9 mouse cellular contexts compared by ENCODE assay signal in genomic region chr17:13684256-13684655, GRCm38 (mm10).
DNase-seq lines count a peak whose midpoint lies in the region; ATAC-seq lines count a peak whose summit lies in the region.
"Had no signal": no experiment of that assay in that cellular context is flagged by ENCODE, and none has a peak within 500 bp of the region (broad histone marks: within the 10 kb centered on the region; RNA-seq: fewer than 3 reads in every experiment).

No protein-coding gene starts in this region.

- peak overlapping the region; percentile 96 for H3K27ac ChIP-seq in heart, embryonic 12.5 days (ENCODE audit: poor library complexity, severe bottlenecking)
- peak overlapping the region; percentile 93 for H3K27ac ChIP-seq in lung, embryonic 16.5 days (ENCODE audit: low read length)
- H3K27ac ChIP-seq in brown adipose tissue, adult 24 weeks (replicated peaks; ENCODE audit: low read depth, low read length): peak overlapping the region; percentile 73
- peak overlapping the region; percentile 72; the same call in 1 of the 2 replicates for H3K27ac ChIP-seq in liver, embryonic 15.5 days (replicated peaks)

- WGBS in heart, embryonic 12.5 days: 58% methylated on average over 7 of the region's 7 CpGs
- 56% methylated on average over 7 of the region's 7 CpGs for WGBS in lung, embryonic 16.5 days
- WGBS in liver, embryonic 15.5 days (ENCODE audit: insufficient replicate concordance): 46% methylated on average over 7 of the region's 7 CpGs

- no peaks in the 10 kb centered on the region for H3K9me3 ChIP-seq in heart, embryonic 12.5 days (replicated peaks)
- H3K9me3 ChIP-seq in lung, embryonic 16.5 days (ENCODE audit: control insufficient read depth, low read length): no peaks in the 10 kb centered on the region
- no peaks in the 10 kb centered on the region for H3K9me3 ChIP-seq in liver, embryonic 15.5 days (replicated peaks)

- intact Hi-C loops in heart, postnatal 14 days (cut with DNase I): loop anchor here (5.0 kb wide), 3 partner anchors 58 to 212 kb away; no protein-coding TSS in a partner anchor

- H3K4me1 ChIP-seq in heart, embryonic 12.5 days (replicated peaks): peaks cover 40% of the 10 kb centered on the region
- peaks cover 29% of the 10 kb centered on the region for H3K4me1 ChIP-seq in lung, embryonic 16.5 days (replicated peaks; ENCODE audit: control insufficient read depth, insufficient read depth, low read length)
- peaks cover 26% of the 10 kb centered on the region for H3K4me1 ChIP-seq in brown adipose tissue, adult 24 weeks (ENCODE audit: control insufficient read depth, insufficient read depth, insufficient read length, low read length)
- peaks cover 20% of the 10 kb centered on the region for H3K4me1 ChIP-seq in liver, embryonic 15.5 days (replicated peaks)

- H3K27me3 ChIP-seq in heart, embryonic 12.5 days (replicated peaks): no peaks in the 10 kb centered on the region
- no peaks in the 10 kb centered on the region for H3K27me3 ChIP-seq in lung, embryonic 16.5 days (ENCODE audit: control insufficient read depth, insufficient read depth, low read depth, low read length)
- H3K27me3 ChIP-seq in liver, embryonic 15.5 days: no peaks in the 10 kb centered on the region

- H3K4me3 ChIP-seq in heart, embryonic 12.5 days: no peak overlapping the region
- no peak overlapping the region for H3K4me3 ChIP-seq in lung, embryonic 16.5 days (ENCODE audit: low read length)
- H3K4me3 ChIP-seq in brown adipose tissue, adult 24 weeks (ENCODE audit: insufficient read depth, low read depth, low read length): no peak overlapping the region
- no peak overlapping the region for H3K4me3 ChIP-seq in liver, embryonic 15.5 days (replicated peaks)

- 0 out of 2 replicates have a peak overlapping the region, but pooled peaks have one; percentile 64 for H3K4me2 ChIP-seq in heart, embryonic 12.5 days
- no peak overlapping the region for H3K4me2 ChIP-seq in lung, embryonic 16.5 days (ENCODE audit: low read depth, low read length)
- H3K4me2 ChIP-seq in liver, embryonic 15.5 days: peak overlapping the region; percentile 48; the same call in 1 of the 2 replicates

- H3K36me3 ChIP-seq in heart, embryonic 12.5 days: 0 out of 2 replicates have a peak, but pooled peaks cover 3% of the 10 kb centered on the region
- H3K36me3 ChIP-seq in lung, embryonic 16.5 days (ENCODE audit: control insufficient read depth, insufficient read depth, low read length): no peaks in the 10 kb centered on the region
- H3K36me3 ChIP-seq in liver, embryonic 15.5 days (replicated peaks): no peaks in the 10 kb centered on the region

- DNase-seq in heart, postnatal 14 days: no peak
- DNase-seq in lung, postnatal 25 days (ENCODE audit: low spot score): no peak
- no peak for DNase-seq in layer of hippocampus, adult 18-20 months (ENCODE audit: low spot score in 2 of 2)
- DNase-seq in gastrocnemius, postnatal 25 days: no peak
- DNase-seq: cerebellum, adult 18-20 months had no signal

- ATAC-seq in heart, embryonic 12.5 days (ENCODE audit: insufficient number of reproducible peaks, low FRiP score): no peak
- no peak for ATAC-seq in lung, embryonic 16.5 days (ENCODE audit: low read depth)
- ATAC-seq in liver, embryonic 15.5 days (ENCODE audit: insufficient read depth): no peak

- H3K9ac ChIP-seq in heart, embryonic 12.5 days: no peak overlapping the region; the same call in 1 of the 2 replicates
- H3K9ac ChIP-seq in lung, embryonic 16.5 days (ENCODE audit: low read length): no peak overlapping the region; the same call in 1 of the 2 replicates
- no peak overlapping the region for H3K9ac ChIP-seq in liver, embryonic 15.5 days
